Mouse (Mus musculus): Measurements from ENCODE around the gene Zfp706.
"Not testable (repeated sequence)": the region's sequence is repeated elsewhere in the genome, so short reads cannot be mapped to it uniquely, and the experiment has no call there.

The Zfp706 gene

DNA sequence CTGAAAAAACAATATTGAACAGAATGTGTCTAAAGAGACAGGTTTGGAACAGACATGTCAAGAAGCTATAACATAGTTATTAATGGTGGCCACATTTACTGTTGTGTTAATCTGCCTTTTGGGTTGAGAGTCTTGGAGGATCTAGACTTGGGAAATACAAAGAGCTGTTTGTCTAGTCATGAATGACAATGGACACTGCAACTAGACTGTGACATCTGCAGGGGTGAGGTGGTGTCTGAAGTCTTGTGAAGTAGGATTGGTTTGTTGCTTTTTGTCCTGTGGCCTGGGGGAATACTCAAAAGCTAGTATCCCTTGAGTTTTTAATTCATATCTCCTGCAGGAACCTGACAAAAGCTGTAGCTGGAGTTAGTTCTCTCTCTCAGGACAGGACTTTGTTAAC is 973 bp upstream of the Zfp706 start:
- no peak for DNase-seq (ENCODE audit: low spot score)

DNA sequence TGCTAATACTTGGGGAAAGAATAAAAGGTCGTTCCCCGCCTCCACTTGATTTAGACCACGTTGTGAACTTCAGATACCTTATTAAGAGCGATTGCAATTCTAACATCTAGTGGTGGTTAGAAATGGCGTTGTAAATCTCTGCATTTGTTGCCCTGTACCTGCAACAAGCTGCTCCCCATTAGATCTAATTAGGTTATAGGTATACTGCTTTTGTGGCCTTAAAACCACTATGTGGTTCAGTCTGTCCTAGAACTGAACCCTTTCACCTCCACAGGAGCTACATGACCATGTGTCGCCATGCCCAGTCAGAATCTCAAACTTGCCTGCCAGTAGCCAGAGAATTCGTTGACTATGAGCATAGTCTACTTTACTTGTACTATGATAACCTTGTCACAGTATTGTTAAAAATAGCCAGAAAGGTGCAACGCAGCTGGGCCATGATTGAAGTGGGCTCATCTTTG is 416 bp upstream of the Zfp706 start:
- DNase-seq (ENCODE audit: low spot score) = no peak

DNA sequence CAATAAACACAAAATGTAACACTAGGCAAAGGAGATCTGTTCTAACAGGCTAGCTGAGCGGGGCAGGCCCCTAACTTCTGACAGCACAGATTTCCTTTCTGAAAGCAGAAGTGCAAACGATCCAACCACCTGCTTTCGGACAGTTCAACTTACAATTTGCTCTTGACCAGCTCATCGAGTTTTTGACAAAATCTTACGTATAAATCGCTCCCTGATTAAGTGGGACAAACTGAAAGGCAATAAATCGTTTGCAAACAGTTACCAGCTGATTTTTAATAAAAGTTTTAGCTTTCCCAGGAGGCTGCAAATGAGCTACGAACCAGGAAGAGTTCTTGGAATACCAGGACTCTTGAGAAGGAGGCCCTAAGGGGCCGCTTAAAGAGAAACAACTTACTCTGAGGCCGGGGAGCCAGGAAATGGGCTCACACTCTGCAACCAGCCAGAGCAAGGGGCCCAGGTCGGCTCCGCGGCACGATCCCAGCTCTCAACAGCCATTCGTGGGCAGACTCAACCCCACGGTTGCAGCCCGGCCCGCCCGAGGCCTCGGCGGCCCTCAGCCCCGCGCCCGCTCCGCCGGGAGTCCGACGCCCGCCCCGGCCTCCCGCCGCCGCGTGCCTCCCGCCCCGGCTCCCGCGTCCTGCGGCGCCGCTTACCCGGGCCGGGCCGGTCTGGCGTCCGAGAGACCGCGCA is 953 bp downstream of the Zfp706 start:
- no peak for DNase-seq (ENCODE audit: low spot score)

DNA sequence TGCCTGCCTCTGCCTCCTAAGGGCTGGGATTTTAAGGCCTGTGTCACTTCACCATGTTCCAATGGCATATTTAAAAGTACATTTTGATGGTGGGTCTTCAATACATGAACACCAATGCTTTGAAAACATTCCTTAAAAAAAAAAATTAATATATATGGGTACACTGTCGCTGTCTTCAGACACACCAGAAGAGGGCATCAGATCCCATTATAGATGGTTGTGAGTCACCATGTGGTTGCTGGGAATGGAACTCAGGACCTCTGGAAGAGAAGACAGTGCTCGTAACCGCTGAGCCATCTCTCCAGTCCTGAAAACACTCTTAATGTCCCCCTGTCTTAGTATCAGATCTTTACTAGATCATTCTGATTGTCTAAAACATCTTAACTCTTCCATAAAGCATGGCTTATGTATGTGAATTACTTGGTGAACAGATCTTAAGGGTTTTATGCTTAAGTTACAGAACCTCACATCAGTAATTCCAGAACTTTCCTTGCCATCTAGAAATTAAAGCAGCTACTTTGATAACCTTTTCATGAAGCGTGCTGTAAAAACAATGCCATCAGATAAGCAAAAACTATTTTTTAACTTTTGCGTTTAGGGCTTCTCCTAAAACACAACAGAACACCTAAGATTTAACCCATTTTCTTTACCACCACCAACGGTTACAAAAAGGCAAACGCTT is 1.6 kb downstream of the Zfp706 start:
- DNase-seq (ENCODE audit: low spot score) = no peak

DNA sequence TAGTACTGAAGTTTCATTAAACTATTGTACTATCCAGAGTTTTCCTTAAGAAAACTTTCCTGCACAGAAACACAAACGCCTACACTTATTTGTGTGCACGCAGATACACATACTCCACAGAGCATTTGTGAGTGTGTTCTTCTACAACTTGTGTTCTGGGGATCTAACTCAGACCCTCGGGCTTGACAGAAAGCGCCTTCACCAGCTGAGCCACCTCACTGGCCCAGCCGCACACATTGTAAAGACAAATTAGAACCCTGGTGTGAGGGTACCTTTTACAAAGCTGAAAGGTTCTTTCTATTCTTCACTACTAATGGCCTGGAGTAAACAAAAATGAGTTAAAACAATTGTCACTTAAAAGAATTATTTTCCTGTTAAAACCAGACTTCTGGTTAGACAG is 2.7 kb downstream of the Zfp706 start:
- DNase-seq (ENCODE audit: low spot score) = no peak

DNA sequence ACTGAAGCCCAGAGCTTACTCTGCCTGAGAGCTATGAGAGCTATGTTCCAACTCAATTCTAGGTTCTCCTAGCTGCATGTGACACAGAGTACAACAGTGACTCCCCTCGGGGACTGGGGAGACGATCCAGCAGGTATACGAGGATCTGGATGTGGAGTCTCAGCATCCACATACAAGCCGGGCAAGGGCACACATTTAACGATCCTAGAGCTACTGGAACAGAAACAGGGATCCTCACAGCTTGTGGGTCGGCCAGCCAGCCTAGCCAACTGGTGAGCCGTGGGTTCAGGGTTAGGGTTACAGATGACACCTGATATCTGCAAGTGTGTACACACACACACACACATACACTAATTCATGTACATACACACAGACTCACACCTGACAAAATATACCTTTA is 5.3 kb downstream of the Zfp706 start:
- no peak for DNase-seq (ENCODE audit: low spot score)

DNA sequence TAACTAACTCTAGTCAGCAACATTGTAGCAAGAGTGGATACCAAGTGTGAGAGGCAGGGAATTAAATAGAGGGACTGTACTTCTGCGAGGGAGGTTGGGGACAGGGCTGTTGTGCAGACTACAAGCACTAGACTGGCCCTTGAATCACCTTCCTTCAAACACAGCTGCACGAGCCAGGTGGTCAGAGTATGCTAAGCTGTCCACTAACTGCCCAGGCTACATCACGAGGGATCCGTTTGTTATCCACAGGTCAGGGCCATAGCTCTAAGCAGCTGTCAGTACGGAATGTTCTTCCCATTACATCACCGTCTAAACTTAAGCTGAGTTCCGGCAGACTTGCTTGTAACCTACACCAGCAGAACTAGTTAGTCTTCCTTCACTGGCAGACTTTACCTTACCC is 8.0 kb downstream of the Zfp706 start:
- DNase-seq (ENCODE audit: low spot score) = not testable (repeated sequence)

DNA sequence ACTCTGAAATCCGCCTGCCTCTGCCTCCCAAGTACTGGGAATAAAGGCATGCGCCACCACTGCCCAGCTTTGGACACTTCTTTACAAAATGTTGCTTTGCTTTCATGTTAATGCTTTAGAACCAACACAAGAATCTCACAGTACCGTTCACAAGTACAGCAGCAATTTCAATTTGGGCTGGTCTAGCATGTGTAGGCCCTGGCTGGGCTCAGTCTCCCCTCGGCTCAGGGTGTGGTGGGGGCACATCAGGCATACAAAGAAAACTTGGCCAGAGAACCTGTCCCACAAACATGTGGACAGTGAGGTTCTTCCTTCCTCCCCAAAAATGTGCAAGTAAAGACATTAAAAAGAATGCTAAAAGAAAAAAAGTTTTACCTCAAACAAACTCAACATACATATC is 12.4 kb downstream of the Zfp706 start:
- DNase-seq (ENCODE audit: low spot score) = no peak

DNA sequence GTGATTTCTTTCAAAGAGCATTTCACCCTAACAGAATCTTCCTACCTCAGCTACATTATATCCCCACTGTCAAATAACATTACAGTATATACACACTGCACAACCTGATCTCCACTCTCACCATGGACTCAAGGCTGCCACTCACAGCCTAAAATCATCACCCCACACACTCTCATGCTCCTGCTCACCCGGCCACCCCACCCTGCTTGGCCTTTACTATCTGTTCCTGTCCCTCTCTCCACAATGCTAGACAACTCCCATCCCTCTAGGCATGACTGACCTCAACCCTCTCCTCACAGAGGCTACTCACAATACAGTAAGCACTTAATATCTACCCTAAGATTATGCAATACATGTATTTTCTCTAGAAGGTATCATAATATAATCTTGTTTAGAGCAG is 12.9 kb downstream of the Zfp706 start:
- no peak for DNase-seq (ENCODE audit: low spot score)

DNA sequence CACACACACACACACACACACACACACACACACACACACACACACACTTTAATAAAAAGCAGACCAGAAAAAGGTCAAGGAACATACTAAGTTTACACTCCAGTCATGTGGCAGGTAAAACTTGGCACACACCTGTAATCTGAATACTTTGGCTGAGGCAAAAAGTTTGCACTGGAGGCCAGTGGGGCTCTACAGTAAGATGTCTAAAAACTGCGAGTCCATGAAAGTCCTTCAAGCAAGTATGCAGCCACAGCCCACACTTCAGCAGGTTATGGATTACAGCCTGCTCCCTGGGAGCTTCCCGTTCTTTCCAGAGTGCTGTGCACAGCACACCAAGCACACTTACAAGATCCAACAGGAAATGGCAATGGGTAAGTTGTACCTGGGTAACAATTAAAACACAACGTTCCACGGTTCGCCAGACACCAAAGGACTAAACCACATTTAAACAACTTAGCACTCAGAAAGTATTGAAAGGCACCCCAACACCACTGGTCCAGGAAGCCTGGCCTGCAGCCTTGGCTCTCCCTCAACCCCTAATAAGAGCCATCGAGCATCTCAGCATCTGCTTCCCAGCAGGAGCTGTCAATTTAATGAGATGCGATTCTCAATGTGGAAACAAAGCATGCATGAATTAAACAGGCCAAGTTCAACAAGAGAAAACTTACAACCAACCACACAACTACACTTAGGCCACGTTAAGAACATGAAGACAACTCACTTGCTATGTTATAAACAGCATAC is 14.0 kb downstream of the Zfp706 start:
- DNase-seq (ENCODE audit: low spot score) = no peak

DNA sequence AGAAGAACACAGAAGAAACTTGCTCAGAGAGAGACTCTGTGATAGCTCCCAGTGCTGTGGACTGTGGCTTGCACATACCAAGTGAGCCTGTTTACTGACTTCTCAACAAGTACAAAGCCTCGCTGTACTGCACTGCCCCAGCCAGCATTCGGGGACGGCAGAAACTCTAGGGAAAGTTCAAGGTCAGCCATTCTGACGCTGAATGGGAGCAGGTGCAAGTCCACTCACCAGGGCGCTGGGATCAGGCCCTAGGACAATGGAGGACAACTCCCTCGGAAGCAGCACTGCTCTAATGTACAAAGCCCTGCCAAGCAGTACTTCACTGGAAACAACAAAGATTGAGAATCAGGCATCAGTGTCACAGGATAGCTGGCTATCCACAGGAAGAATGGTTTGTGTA is 16.2 kb downstream of the Zfp706 start:
- DNase-seq (ENCODE audit: low spot score) = no peak

DNA sequence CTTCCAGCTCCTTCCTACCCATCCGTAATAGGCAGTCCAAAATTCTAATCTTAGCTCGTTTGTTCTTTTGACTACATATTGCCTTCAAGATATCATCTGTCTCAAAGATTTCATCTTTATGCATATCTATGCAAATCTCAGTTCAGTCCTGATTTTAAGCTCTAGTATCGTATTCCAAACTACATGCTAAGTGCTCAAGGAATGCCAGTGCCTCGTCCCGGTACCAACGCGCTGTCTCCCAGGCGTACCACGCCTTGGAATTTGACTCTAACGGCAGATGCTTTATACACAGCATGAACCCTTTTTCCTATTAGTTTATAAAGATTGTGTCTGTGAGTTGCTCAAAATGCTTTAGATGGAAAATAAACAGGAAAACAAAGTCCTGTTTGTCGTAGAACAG is 17.7 kb downstream of the Zfp706 start:
- DNase-seq (ENCODE audit: low spot score) = no peak

DNA sequence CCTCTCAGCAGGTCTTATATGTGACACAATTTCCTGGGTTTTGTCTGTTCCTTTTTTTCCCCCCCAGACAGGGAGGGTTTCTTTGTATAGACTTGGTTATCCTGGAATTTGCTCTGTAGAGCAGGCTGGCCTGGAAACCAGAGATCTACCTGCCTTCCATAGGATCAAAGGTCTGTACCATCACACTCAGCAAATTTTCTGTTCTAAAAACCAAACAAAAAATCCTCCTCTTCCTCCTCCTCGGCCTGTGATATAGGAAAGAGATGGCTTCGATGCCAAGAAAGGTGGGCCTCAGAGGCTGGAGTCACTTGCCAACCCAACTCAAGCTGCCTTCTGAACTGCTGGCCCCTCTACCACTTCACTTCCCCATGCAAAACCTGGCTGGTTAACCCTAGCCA is 18.9 kb downstream of the Zfp706 start:
- DNase-seq (ENCODE audit: low spot score) = no peak

DNA sequence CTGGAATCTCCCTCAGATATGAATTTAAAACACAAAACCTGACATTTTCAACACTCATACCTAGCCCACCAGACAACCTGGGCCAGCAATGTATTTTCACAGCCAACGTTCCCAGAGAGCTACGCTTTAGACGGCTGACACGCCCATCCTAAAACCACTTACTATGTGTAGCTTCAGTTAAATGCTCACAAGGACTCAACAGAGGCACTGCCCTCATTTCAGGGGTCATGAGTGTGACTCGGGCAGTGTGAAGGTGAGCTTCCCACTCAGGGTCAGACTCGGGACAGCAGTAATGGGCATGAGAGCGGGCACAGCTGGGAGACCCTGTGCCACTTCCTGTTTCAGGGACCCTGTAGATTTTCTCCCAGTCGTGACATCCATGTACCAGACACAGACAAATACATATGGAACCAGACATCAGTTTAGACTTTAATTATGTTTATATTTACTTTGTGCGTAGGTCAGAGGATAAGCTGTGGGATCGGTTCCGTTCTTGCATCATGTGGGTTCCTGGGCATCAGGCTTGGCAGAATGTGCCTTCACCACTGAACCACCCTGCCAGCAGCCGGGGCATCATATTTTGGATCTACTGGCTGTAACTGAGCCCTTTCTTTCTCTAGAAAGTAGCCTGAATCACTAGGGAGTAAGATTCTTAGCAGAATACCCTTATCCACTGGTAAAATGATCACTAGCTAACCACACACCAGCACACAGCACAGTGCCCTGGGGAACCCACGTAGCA is 19.4 kb downstream of the Zfp706 start:
- DNase-seq (ENCODE audit: low spot score) = no peak

DNA sequence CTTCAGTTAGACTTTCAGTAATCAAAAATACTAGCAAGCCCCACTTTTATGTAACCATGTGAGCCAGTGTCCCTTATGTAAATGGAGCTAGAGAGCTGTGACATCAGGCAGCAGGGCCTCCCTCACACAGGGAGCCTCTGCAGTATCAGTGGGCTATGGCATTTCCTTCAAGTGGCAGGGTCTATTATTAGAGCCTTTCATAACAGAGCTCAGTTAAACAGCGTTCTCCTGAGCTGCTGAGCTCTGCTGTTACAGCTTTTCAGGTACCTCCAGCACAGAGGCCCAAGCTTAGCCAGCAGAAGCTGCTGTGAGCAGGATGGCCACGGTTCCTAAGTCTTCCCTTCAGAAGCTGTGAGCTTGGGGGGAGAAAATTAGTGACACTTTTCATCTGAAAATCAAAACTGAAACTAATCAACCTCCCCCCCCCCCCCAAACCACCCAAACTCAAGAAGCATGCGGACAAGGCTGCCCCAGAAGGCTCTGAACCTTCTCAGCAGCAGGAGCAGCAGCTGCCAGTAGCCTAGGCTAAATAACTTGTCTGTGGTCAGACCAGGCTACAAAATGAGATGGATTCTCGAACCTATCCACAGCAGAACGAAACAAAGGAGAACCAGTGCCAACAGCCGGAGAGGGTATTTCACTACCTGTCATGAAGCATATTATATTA is 20.2 kb downstream of the Zfp706 start:
- DNase-seq (ENCODE audit: low spot score) = peak; percentile 62

DNA sequence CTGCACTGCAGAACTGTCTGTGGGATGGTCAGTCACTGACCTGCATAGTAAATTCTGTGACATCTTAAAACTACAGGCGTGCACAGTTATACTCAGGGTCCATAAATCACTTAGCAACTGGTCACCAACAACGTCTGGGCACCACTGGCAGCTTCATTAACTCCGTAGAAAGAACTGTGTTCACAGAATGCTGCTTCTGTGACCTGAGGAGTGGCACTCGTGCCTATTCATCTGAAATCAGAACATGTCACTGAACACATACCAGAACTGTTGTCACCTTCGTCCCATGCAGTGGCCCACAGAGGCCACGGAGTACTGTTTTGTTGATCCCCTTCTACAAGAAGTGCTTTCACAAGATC is 22.0 kb downstream of the Zfp706 start:
- no peak for DNase-seq (ENCODE audit: low spot score)

DNA sequence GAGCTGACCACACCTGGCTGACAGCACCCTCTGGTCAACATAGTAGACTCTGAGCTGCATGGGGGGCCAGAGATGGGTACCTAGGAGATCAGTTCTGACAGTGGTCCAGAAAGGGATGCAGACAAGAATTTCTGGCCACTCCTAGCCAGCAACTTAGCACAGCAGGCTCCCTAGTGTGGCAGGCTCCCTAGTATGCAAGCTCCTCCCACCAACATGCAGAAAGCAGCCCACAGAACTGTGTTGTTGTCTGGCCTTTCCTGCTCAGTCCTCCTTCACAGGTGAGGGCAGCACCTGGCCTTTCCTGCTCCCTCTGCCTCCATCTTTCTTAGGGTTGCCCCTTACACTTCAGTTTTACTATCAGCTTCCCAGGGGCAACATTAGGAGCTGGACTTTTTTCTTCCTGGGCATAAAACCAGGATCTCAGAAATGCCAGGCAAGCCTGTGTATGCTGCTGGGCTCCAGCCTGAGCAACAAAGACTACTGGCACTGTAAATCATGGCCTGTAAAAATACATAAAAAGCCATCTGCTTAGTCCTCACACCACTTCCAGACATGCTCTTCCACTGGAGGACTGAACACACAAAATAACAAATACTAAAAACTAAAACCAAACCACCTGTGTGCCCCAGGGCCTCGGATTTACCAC is 22.5 kb downstream of the Zfp706 start:
- no peak for DNase-seq (ENCODE audit: low spot score)

DNA sequence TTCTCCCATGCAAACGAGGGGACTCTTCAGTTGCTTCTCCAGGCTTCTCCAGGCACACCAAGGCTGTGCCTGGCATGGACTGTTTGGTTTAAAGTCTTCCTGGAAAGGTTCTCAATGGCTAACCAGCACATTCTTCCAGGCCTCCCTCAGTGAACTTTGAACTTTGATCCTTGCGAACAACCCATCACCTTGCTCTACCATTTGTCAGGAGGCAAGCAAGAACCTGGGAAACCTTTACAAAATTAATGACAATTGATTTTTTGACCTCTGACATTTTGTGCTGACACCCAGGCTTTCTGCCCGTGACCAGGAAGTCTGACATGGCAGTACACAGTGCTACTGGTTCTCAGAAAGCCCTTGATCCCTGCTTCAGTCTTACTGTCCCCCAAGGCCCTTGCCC is 24.1 kb downstream of the Zfp706 start:
- DNase-seq (ENCODE audit: low spot score) = no peak

DNA sequence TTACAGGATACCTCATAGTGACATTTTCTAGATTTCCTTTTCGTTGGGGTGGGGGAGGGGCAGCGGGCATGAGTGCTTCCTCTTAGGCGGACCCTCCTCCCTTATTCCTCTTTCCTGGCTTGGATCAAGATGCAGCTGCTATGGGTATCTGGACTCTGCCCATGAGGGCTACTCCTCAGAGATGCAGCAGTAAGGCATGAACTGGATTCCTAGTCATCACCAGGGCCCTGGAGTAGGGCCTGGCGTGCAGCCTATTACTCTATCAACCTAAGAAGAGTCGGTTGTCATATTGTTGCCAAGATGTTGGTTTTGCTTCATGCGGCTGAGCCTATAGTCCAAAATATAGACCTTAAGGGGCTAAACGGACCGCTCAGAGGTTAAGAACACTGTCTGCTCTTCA is 27.3 kb downstream of the Zfp706 start:
- no peak for DNase-seq (ENCODE audit: low spot score)

DNA sequence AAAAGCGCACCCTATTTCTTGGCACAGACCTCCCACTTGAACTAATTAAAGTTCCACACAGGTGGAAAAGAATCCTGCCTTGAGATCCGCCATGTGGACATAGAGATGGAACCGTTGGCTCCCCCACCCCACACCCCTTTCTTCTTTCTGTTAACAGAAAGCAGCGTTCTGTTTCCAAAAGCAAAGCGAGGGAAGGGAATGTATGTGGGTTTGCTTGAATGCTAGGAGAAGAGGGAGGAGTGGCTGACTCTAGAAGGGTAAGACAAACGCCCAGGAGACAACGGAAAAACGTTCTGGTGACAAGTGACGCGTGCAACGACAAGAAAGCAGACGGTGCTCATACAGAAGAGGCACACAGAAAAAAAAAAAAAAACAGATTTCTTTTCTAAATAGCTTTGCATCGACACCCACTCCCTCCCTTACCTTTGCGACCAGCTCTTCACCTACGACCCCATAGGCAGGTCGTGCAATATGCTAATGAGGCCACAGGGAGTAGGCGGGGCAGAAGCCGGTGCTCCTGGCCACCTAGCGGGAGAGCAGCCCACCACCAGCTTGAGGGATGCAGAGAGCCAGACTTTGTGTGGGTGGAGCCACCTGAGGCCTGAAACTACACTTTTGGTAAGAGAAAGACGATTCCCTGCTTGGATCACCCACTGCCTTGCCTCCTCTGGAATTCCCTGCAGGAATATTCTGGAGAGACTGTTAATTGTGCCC is 27.9 kb downstream of the Zfp706 start:
- DNase-seq (ENCODE audit: low spot score) = peak; percentile 62

DNA sequence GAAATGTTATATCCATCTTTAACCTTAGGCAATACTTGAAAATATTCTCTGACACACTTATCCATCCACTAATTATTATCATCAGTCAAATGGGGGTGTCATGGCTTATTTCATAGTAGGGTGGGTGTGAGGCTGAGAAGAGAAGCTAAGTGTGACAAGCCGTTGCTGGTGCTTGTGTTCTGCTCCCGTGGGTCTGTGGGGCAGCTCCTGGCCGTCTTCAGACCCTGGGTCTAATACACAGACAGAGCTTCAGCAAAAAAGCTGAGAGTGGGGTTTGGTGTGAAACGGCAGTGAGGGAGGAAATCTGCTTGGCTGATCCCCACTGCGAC is 28.4 kb downstream of the Zfp706 start:
- no peak for DNase-seq (ENCODE audit: low spot score)
